Mouse (Mus musculus) gastrocnemius, postnatal 14 days (tissue): ENCODE results near the gene Pappa. TPM values are rescaled to one million over a fixed set of nuclear protein-coding genes. Genes with fewer than 3 reads are reported as not detected.
A peak's percentile ranks its signal among the peaks of the same experiment; 100 is the strongest.

Source experiments
- DNase-seq: peaks from one replicate; pipeline ENCODE4 v3.0.0; 2021; ENCODE audit warnings: mixed read lengths
- intact Hi-C: fragments of 180-260 bp; cut with DNase I; formaldehyde crosslinking; loops from one replicate; pipeline ENCODE4 v1.15.1; 2025; ENCODE audit warnings: low total_unique reads
- long read RNA-seq, 2 experiments: library from polyadenylated mRNA; stranded (forward); transcript quantifications; one replicate each; pipeline ENCODE4 v2.0.0; 2021
- total RNA-seq, 2 experiments: library from RNA; stranded (reverse); gene quantifications; 2 replicates each; pipeline ENCODE4 v1.2.3; 2021

Pappa gene
- 1 to 10 TPM; 1.6 to 1.9 TPM for total RNA-seq
- long read RNA-seq, experiment 1 = 0 reads
- long read RNA-seq, experiment 2 = 0 reads

- DNase-seq = no peak
- intact Hi-C loops = loop anchor here (10.0 kb wide), 1 partner anchor 371 kb away; no protein-coding TSS in a partner anchor
These were observed at the start of gene Pappa for GRCm38 (mm10) chr4:65123741-65124224. Pappa (plus strand) TSS chr4:65124174.

GRCm38 (mm10) chr4:65077906-65078615, 45.9 kb upstream of the Pappa start:
- DNase-seq = no peak
- intact Hi-C loops = no loop called here

GRCm38 (mm10) chr4:65086864-65087263, 37.1 kb upstream of the Pappa start:
- DNase-seq = no peak
- intact Hi-C loops = no loop called here

- DNase-seq = no peak
- intact Hi-C loops = no loop called here
These were observed 36.4 kb upstream of the Pappa start for GRCm38 (mm10) chr4:65087592-65087991.

- no peak for DNase-seq
- intact Hi-C loops = no loop called here
These were observed 31.8 kb upstream of the Pappa start for GRCm38 (mm10) chr4:65092191-65092590.

GRCm38 (mm10) chr4:65120329-65120728, 3.6 kb upstream of the Pappa start:
- DNase-seq = no peak
- intact Hi-C loops = loop anchor here (10.0 kb wide), 1 partner anchor 374 kb away; no protein-coding TSS in a partner anchor

- no peak for DNase-seq
- intact Hi-C loops = loop anchor here (10.0 kb wide), 1 partner anchor 372 kb away; no protein-coding TSS in a partner anchor
These were observed 1.1 kb upstream of the Pappa start for GRCm38 (mm10) chr4:65122841-65123240.

- intact Hi-C loops = loop anchor here (10.0 kb wide), 1 partner anchor 370 kb away; no protein-coding TSS in a partner anchor
- peak; percentile 8 for DNase-seq
These were observed 586 bp downstream of the Pappa start for GRCm38 (mm10) chr4:65124369-65125151.

GRCm38 (mm10) chr4:65125341-65126332, 1.7 kb downstream of the Pappa start:
- intact Hi-C loops = loop anchor here (10.0 kb wide), 1 partner anchor 369 kb away; no protein-coding TSS in a partner anchor
- peak; percentile 34 for DNase-seq

GRCm38 (mm10) chr4:65126451-65127290, 2.7 kb downstream of the Pappa start:
- peak; percentile 28 for DNase-seq
- intact Hi-C loops = loop anchor here (10.0 kb wide), 1 partner anchor 368 kb away; no protein-coding TSS in a partner anchor

- peak; percentile 41 for DNase-seq
- intact Hi-C loops = loop anchor here (10.0 kb wide), 1 partner anchor 368 kb away; no protein-coding TSS in a partner anchor
These were observed 3.3 kb downstream of the Pappa start for GRCm38 (mm10) chr4:65127291-65127590.

GRCm38 (mm10) chr4:65132657-65133056, 8.7 kb downstream of the Pappa start:
- DNase-seq = no peak
- intact Hi-C loops = no loop called here

GRCm38 (mm10) chr4:65134358-65134757, 10.4 kb downstream of the Pappa start:
- no peak for DNase-seq
- intact Hi-C loops = no loop called here

GRCm38 (mm10) chr4:65135109-65135508, 11.1 kb downstream of the Pappa start:
- DNase-seq = no peak
- intact Hi-C loops = no loop called here

GRCm38 (mm10) chr4:65136541-65136940, 12.6 kb downstream of the Pappa start:
- DNase-seq = no peak
- intact Hi-C loops = no loop called here

- intact Hi-C loops = no loop called here
- no peak for DNase-seq
These were observed 23.0 kb downstream of the Pappa start for GRCm38 (mm10) chr4:65146936-65147335.

- intact Hi-C loops = no loop called here
- no peak for DNase-seq
These were observed 29.6 kb downstream of the Pappa start for GRCm38 (mm10) chr4:65153601-65154000.

GRCm38 (mm10) chr4:65156231-65156630, 32.3 kb downstream of the Pappa start:
- DNase-seq = no peak
- intact Hi-C loops = no loop called here
